Mouse (Mus musculus) left cerebral cortex, postnatal 14 days (tissue): ENCODE measurements around the gene Gm3139. TPM values are rescaled to one million over a fixed set of nuclear protein-coding genes. Genes with fewer than 3 reads are reported as not detected.
"Not testable (repeated sequence)": the region's sequence is repeated elsewhere in the genome, so short reads cannot be mapped to it uniquely, and the experiment has no call there.

ENCODE experiments used
- DNase-seq, 2 experiments: peaks; one replicate each; pipeline ENCODE4 v3.0.0; 2021 to 2022; ENCODE audit warnings: low spot score in 2 of 2, mixed read lengths in 1 of 2
- intact Hi-C: fragments of 180-260 bp; cut with DNase I; formaldehyde crosslinking; loops from one replicate; pipeline ENCODE4 v1.15.1; 2025
- long read RNA-seq, 2 experiments: library from polyadenylated mRNA; stranded (forward); transcript quantifications; one replicate each; pipeline ENCODE4 v2.0.0; 2021
- total RNA-seq, 2 experiments: library from RNA; stranded (reverse); gene quantifications; 2 replicates each; pipeline ENCODE4 v1.2.3; 2021

Gene Gm3139
- not detected for total RNA-seq
- long read RNA-seq, experiment 1 = 0 reads
- long read RNA-seq, experiment 2 = 0 reads

GRCm38 (mm10) chr5:94525987-94526386, at the start of gene Gm3139:
Gm3139 (plus strand) TSS chr5:94526287.
- intact Hi-C loops, DNase-seq: not testable (repeated sequence)

Other genes with a start within 250 kb of the Gm3139 start
- not detected for gene A430089I19Rik, start 219.5 kb upstream of the Gm3139 start, total RNA-seq
- gene Gm6502, start 211.9 kb upstream of the Gm3139 start, total RNA-seq = not detected
- not detected for gene AA792892, start 186.5 kb upstream of the Gm3139 start, total RNA-seq
- not detected for gene Gm7682, start 80.5 kb upstream of the Gm3139 start, total RNA-seq
- gene Gm3147, start 90.1 kb downstream of the Gm3139 start, total RNA-seq = not detected
- not detected for gene Gm6509, start 97.7 kb downstream of the Gm3139 start, total RNA-seq
- gene Gm6205, start 122.1 kb downstream of the Gm3139 start, total RNA-seq = not detected